Mouse (Mus musculus) neural tube, embryonic 14.5 days (tissue): ENCODE data around the gene Rpl13. TPM values are rescaled to one million over a fixed set of nuclear protein-coding genes. Genes with fewer than 3 reads are reported as not detected.

Experiments used
- ATAC-seq: fragments of 200-750 bp; cut with Nextera tagmentation; 2 replicates; pipeline ENCODE4 v1.8.0; 2017; ENCODE audit warnings: low read depth, mild to moderate bottlenecking, moderate TSS enrichment, moderate library complexity
- H3K27ac ChIP-seq: fragments of 300-500 bp; sonication (generic); 2 replicates; pipeline ENCODE4 v1.5.1; 2014; ENCODE audit warnings: low read depth, mild to moderate bottlenecking, control low read depth, low read length, moderate library complexity, mixed read lengths
- H3K27me3 ChIP-seq: fragments of 300-500 bp; sonication (generic); 2 replicates; pipeline ENCODE4 v1.6.1; 2014; ENCODE audit warnings: low read length; ENCODE audit not compliant: control insufficient read depth, insufficient read depth
- H3K36me3 ChIP-seq: fragments of 300-500 bp; sonication (generic); 2 replicates; pipeline ENCODE4 v1.6.1; 2014; ENCODE audit warnings: low read length, mixed read lengths; ENCODE audit not compliant: control insufficient read depth, insufficient read depth
- H3K4me1 ChIP-seq: fragments of 300-500 bp; sonication (generic); 2 replicates; pipeline ENCODE4 v1.6.1; 2014; ENCODE audit warnings: low read length; ENCODE audit not compliant: control insufficient read depth, insufficient read depth
- H3K4me2 ChIP-seq: fragments of 300-500 bp; sonication (generic); 2 replicates; pipeline ENCODE4 v1.6.1; 2014; ENCODE audit warnings: mild to moderate bottlenecking, low read depth, low read length, control low read depth
- H3K4me3 ChIP-seq: fragments of 300-500 bp; sonication (generic); 2 replicates; pipeline ENCODE4 v1.5.1; 2014; ENCODE audit warnings: low read depth, low read length, control low read depth, mixed read lengths
- H3K9ac ChIP-seq: fragments of 300-500 bp; sonication (generic); replicated peaks from 2 replicates; pipeline ENCODE4 v1.6.1; 2014; ENCODE audit warnings: low read depth, mild to moderate bottlenecking, control low read depth, low read length, mixed read lengths
- H3K9me3 ChIP-seq: fragments of 300-500 bp; sonication (generic); 2 replicates; pipeline ENCODE4 v1.6.1; 2016; ENCODE audit warnings: low read length; ENCODE audit not compliant: control insufficient read depth
- WGBS: fragments of 180-500 bp; shearing (Covaris S2); extraction: QIAGEN DNeasy Blood & Tissue Kit; methylation state at CpG from one replicate; pipeline ENCODE4 v1.1.7; 2014; 5-methylcytosine and 5-hydroxymethylcytosine counted together
- polyA plus RNA-seq: library from polyadenylated mRNA; unstranded; fragments of >200 nt; fragmentation: Nextera tagmentation; extraction: Ambion mirVana; gene quantifications from 2 replicates; pipeline ENCODE4 v1.2.1, GENCODE M21; 2014

Gene Rpl13
- polyA plus RNA-seq, 1 experiment from 2014 or later: 775 TPM

DNA sequence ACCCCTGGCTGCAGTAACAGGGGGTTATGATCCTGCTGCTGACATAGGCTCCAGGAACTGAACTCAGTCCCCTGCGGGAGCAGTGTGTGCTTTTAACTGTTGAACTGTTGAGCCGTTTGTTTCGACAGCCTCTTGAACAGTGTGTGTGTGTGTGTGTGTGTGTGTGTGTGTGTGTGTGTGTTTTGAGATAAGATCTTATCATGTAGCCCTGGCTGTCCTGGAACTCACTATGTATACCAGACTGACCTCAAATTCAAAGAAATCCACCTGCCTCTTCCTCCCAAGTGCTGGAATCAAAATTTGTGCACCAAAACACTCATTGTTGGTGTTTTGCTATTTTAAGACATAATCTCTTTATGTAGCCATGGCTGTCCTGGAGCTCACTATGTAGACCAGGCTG is 12.5 kb downstream of the Rpl13 start:
- Histone ChIP-seq H3K4me2 (no peak overlapping the region), H3K27ac (no peak overlapping the region), H3K9ac (no peak overlapping the region), H3K4me1 (peaks cover 13% of the 10 kb centered on the region; the same call in 1 of the 2 replicates), H3K9me3 (no peaks in the 10 kb centered on the region), H3K27me3 (peaks cover 33% of the 10 kb centered on the region), H3K4me3 (no peak overlapping the region), H3K36me3 (no peaks in the 10 kb centered on the region)
- WGBS: 79% methylated on average over 3 of the region's 3 CpGs
- ATAC-seq: no peak

DNA sequence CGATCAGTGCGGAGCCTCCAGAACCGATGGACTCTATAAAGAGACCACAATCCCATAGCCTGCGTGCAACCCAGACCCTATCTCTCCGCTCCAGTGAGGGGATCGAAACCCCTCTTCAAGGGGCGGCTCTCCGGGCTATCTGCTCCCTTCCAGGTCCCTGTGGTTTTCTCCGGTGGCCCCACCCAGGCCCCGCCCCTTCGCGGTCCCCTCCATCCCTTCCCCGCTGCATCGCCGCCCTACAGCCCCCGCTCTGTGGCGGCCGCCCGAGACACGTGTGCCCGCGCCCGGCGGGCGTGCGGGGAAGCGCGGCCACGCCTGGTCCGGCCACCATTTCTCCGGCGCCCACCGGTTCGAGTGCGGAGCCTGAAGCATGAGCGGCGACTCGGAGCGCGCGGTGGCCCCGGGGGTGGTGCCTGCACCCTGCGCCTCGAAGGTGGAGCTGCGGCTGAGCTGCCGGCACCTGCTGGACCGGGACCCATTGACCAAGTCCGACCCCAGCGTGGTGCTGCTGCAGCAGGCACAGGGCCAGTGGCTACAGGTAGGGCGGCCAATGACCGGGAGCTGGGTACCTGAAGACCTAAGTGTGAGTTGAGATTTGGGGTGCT is 15.1 kb downstream of the Rpl13 start, which contains the start of gene Cpne7:
Gene Cpne7 (plus strand): TSS at position 248 of the 605 bp plus-strand sequence.
- Histone ChIP-seq H3K9me3 (no peaks in the 10 kb centered on the region), H3K9ac (peak within 1 kb of the TSS; percentile 50), H3K4me1 (peaks cover 13% of the 10 kb centered on the region; the same call in 1 of the 2 replicates), H3K27ac (no peak within 1 kb of the TSS), H3K36me3 (no peaks in the 10 kb centered on the region), H3K27me3 (peaks cover 34% of the 10 kb centered on the region), H3K4me3 (peak within 1 kb of the TSS; percentile 35), H3K4me2 (peak within 1 kb of the TSS; percentile 70)
- 2% methylated on average over 51 of the region's 51 CpGs for WGBS
- no peak for ATAC-seq

- H3K27me3 ChIP-seq: peaks cover 34% of the 10 kb centered on the region
- H3K36me3 ChIP-seq: no peaks in the 10 kb centered on the region
- ATAC-seq: no peak
- H3K4me2 ChIP-seq: peak overlapping the region; percentile 70
- H3K4me1 ChIP-seq: peaks cover 13% of the 10 kb centered on the region; the same call in 1 of the 2 replicates
- H3K9me3 ChIP-seq: no peaks in the 10 kb centered on the region
- peak overlapping the region; percentile 35 for H3K4me3 ChIP-seq
- H3K27ac ChIP-seq: no peak overlapping the region
- 2% methylated on average over 17 of the region's 17 CpGs for WGBS
- peak overlapping the region; percentile 50; the same call in 1 of the 2 replicates for H3K9ac ChIP-seq
Observed at GRCm38 (mm10) chr8:123117744-123118143, 15.6 kb downstream of the Rpl13 start.

DNA sequence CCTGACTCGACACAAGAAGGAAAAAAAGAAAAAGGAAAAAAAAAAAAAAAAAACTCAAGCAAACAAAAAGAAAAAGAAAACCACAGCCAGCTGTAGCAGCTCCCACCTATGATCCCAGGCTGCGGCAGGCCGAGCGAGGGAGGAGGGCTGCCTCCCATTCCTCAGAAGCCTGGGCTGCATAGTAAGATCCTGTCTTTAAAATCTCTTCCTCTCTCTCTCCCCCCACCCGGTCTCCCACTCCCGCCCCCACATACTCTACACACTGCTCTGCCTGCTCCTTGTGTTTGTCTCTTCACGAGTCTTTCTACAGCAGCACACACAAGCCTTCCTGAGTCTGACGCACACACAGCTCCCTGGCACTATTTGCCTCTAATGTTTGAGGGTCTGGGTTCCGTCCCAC is 19.9 kb downstream of the Rpl13 start:
- Histone ChIP-seq H3K4me2 (no peak overlapping the region), H3K27me3 (peaks cover 23% of the 10 kb centered on the region), H3K36me3 (no peaks in the 10 kb centered on the region), H3K9ac (no peak overlapping the region), H3K4me3 (no peak overlapping the region), H3K27ac (no peak overlapping the region), H3K9me3 (no peaks in the 10 kb centered on the region), H3K4me1 (peaks cover 10% of the 10 kb centered on the region; the same call in 1 of the 2 replicates)
- ATAC-seq: no peak
- WGBS: 72% methylated on average over 9 of the region's 9 CpGs

GRCm38 (mm10) chr8:123122670-123123069 is 20.5 kb downstream of the Rpl13 start:
- Histone ChIP-seq H3K4me3 (no peak overlapping the region), H3K4me1 (peaks cover 4% of the 10 kb centered on the region; the same call in 1 of the 2 replicates), H3K4me2 (no peak overlapping the region), H3K27ac (no peak overlapping the region), H3K27me3 (peaks cover 18% of the 10 kb centered on the region), H3K9ac (no peak overlapping the region), H3K9me3 (no peaks in the 10 kb centered on the region), H3K36me3 (no peaks in the 10 kb centered on the region)
- WGBS: 77% methylated on average over 5 of the region's 5 CpGs
- ATAC-seq: no peak

- 3% methylated on average over 19 of the region's 19 CpGs for WGBS
- H3K4me1 ChIP-seq: no peaks in the 10 kb centered on the region
- H3K4me3 ChIP-seq: no peak overlapping the region
- no peaks in the 10 kb centered on the region for H3K36me3 ChIP-seq
- no peak overlapping the region for H3K27ac ChIP-seq
- H3K27me3 ChIP-seq: no peaks in the 10 kb centered on the region; the same call in 1 of the 2 replicates
- no peak for ATAC-seq
- H3K4me2 ChIP-seq: no peak overlapping the region
- H3K9me3 ChIP-seq: no peaks in the 10 kb centered on the region
- H3K9ac ChIP-seq: no peak overlapping the region
Observed at GRCm38 (mm10) chr8:123126193-123126816, 24.2 kb downstream of the Rpl13 start.

- H3K36me3 ChIP-seq: no peaks in the 10 kb centered on the region
- no peak overlapping the region for H3K27ac ChIP-seq
- WGBS: 75% methylated on average over 9 of the region's 9 CpGs
- H3K4me3 ChIP-seq: no peak overlapping the region
- H3K9me3 ChIP-seq: no peaks in the 10 kb centered on the region
- H3K4me1 ChIP-seq: peaks cover 5% of the 10 kb centered on the region; the same call in 1 of the 2 replicates
- no peaks in the 10 kb centered on the region; the same call in 1 of the 2 replicates for H3K27me3 ChIP-seq
- no peak overlapping the region for H3K9ac ChIP-seq
- H3K4me2 ChIP-seq: no peak overlapping the region
- no peak for ATAC-seq
Observed at GRCm38 (mm10) chr8:123131041-123131440, 28.9 kb downstream of the Rpl13 start.

DNA sequence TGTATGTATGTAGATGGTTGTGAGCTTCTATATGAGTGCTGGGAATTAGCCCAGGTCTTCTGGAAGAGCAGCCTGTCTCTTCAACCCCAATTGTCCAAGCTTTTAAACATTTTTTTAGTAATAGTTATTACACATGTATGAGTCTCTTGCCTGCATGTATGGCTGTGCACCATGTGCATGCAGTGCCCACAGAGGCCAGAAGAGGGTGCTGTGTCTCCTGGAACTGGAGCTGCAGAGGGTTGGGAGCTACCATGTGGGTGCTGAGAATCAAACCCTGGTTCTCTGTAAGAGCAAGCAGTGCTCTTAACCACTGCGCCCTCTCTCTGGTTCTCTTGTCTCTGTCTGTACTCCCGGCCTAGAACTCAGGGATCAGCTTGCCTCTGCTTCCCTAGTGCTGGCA is 30.8 kb downstream of the Rpl13 start:
- 98% methylated on average over 2 of the region's 2 CpGs for WGBS
- ATAC-seq: no peak
- Histone ChIP-seq H3K4me1 (peaks cover 5% of the 10 kb centered on the region; the same call in 1 of the 2 replicates), H3K9ac (no peak overlapping the region), H3K4me3 (no peak overlapping the region), H3K36me3 (no peaks in the 10 kb centered on the region), H3K4me2 (no peak overlapping the region), H3K9me3 (no peaks in the 10 kb centered on the region), H3K27ac (no peak overlapping the region), H3K27me3 (no peaks in the 10 kb centered on the region)

DNA sequence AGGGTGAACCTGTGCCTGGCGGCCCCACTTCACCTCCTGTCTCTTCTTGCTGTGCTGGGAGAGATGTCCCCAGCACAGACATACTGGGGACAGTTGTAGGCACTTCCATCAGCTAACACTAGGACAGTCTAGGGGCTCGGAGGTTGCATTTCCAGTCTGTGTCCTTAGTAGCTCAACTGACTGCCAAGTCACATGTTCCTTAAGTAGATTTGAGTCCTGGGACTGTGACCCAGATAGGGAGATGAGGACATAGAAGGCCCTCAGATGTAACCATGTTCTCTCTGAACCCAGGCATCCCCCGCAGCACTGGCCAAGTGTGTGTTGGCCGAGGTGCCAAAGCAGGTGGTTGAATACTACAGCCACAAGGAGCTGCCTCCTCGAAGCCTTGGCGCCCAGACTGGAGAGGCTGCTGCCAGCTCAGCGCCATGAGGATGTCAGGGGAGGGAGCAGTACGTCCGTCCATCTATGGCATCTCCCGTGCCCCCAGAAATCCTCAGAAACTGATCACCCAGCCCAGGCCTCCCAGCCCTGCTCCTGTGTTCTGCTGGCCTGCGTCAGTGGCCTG is 32.1 kb downstream of the Rpl13 start:
- WGBS: 88% methylated on average over 11 of the region's 11 CpGs
- peaks cover 5% of the 10 kb centered on the region; the same call in 1 of the 2 replicates for H3K4me1 ChIP-seq

More for the DNA sequence above, 32.1 kb downstream of the Rpl13 start:
- H3K4me2 ChIP-seq: no peak overlapping the region
- no peak overlapping the region for H3K27ac ChIP-seq
- H3K9ac ChIP-seq: no peak overlapping the region
- no peak for ATAC-seq
- no peaks in the 10 kb centered on the region for H3K27me3 ChIP-seq
- H3K4me3 ChIP-seq: no peak overlapping the region
- H3K9me3 ChIP-seq: no peaks in the 10 kb centered on the region
- no peaks in the 10 kb centered on the region for H3K36me3 ChIP-seq
